Mouse (Mus musculus) embryonic facial prominence, embryonic 14.5 days (tissue): ENCODE data around the gene Adcy5. TPM values are rescaled to one million over a fixed set of nuclear protein-coding genes. Genes with fewer than 3 reads are reported as not detected.
A peak's percentile ranks its signal among the peaks of the same experiment; 100 is the strongest.

Source experiments
- ATAC-seq: fragments of 200-750 bp; cut with Nextera tagmentation; 2 replicates; pipeline ENCODE4 v1.8.0; 2017; ENCODE audit warnings: low read depth, moderate number of reproducible peaks, moderate TSS enrichment
- DNase-seq: peaks from one replicate; pipeline ENCODE4 v3.0.0-alpha.2; 2015; ENCODE audit warnings: low spot score
- H3K27ac ChIP-seq: fragments of 300-500 bp; sonication (generic); replicated peaks from 2 replicates; pipeline ENCODE4 v1.5.1; 2014; ENCODE audit warnings: low read depth, mild to moderate bottlenecking, low read length, moderate library complexity
- H3K27me3 ChIP-seq: fragments of 300-500 bp; sonication (generic); replicated peaks from 2 replicates; pipeline ENCODE4 v1.6.1; 2014; ENCODE audit warnings: low read length; ENCODE audit not compliant: control insufficient read depth, insufficient read depth
- H3K36me3 ChIP-seq: fragments of 300-500 bp; sonication (generic); 2 replicates; pipeline ENCODE4 v1.6.1; 2014; ENCODE audit warnings: low read length, mixed read lengths; ENCODE audit not compliant: control insufficient read depth, insufficient read depth
- H3K4me1 ChIP-seq: fragments of 300-500 bp; sonication (generic); 2 replicates; pipeline ENCODE4 v1.6.1; 2014; ENCODE audit warnings: antibody characterized with exemption, low read length; ENCODE audit not compliant: control insufficient read depth, insufficient read depth
- H3K4me2 ChIP-seq: fragments of 300-500 bp; sonication (generic); 2 replicates; pipeline ENCODE4 v1.6.1; 2014; ENCODE audit warnings: low read depth, mild to moderate bottlenecking, low read length, moderate library complexity, mixed read lengths
- H3K4me3 ChIP-seq: fragments of 300-500 bp; sonication (generic); 2 replicates; pipeline ENCODE4 v1.5.1; 2014; ENCODE audit warnings: low read depth, mild to moderate bottlenecking, low read length
- H3K9ac ChIP-seq: fragments of 300-500 bp; sonication (generic); 2 replicates; pipeline ENCODE4 v1.6.1; 2014; ENCODE audit warnings: low read depth, mild to moderate bottlenecking, low read length, moderate library complexity, mixed read lengths
- H3K9me3 ChIP-seq: fragments of 300-500 bp; sonication (generic); 2 replicates; pipeline ENCODE4 v1.6.1; 2016; ENCODE audit warnings: low read length; ENCODE audit not compliant: control insufficient read depth
- WGBS: fragments of 180-500 bp; shearing (Covaris S2); extraction: QIAGEN DNeasy Blood & Tissue Kit; methylation state at CpG from one replicate; pipeline ENCODE4 v1.1.7; 2014; 5-methylcytosine and 5-hydroxymethylcytosine counted together
- polyA plus RNA-seq: library from polyadenylated mRNA; unstranded; fragments of >200 nt; fragmentation: Nextera tagmentation; extraction: Ambion mirVana; gene quantifications from 2 replicates; pipeline ENCODE4 v1.2.1, GENCODE M21; 2014

The Adcy5 gene
- polyA plus RNA-seq, 1 experiment from 2014 or later = 3.1 TPM

GRCm38 (mm10) chr16:35247364-35247763, 92.7 kb downstream of the Adcy5 start:
- ATAC-seq = no peak
- Histone ChIP-seq H3K27ac (no peak overlapping the region), H3K4me2 (no peak overlapping the region), H3K9ac (no peak overlapping the region), H3K4me3 (no peak overlapping the region), H3K9me3 (no peaks in the 10 kb centered on the region), H3K4me1 (no peaks in the 10 kb centered on the region), H3K36me3 (no peaks in the 10 kb centered on the region), H3K27me3 (no peaks in the 10 kb centered on the region)
- no peak for DNase-seq
- WGBS = 52% methylated on average over 3 of the region's 3 CpGs

GRCm38 (mm10) chr16:35248825-35249224, 94.1 kb downstream of the Adcy5 start:
- 21% methylated on average over 4 of the region's 9 CpGs for WGBS

GRCm38 (mm10) chr16:35249763-35250162, 95.1 kb downstream of the Adcy5 start:
- no peaks in the 10 kb centered on the region for H3K9me3 ChIP-seq
- DNase-seq (no peak), ATAC-seq (no peak)
- H3K36me3 ChIP-seq = no peaks in the 10 kb centered on the region
- H3K4me3 ChIP-seq = no peak overlapping the region
- no peaks in the 10 kb centered on the region for H3K27me3 ChIP-seq
- WGBS = 85% methylated on average over 6 of the region's 6 CpGs
- H3K9ac ChIP-seq = no peak overlapping the region
- no peaks in the 10 kb centered on the region for H3K4me1 ChIP-seq
- no peak overlapping the region for H3K4me2 ChIP-seq
- H3K27ac ChIP-seq = no peak overlapping the region

More at GRCm38 (mm10) chr16:35248825-35249224, 94.1 kb downstream of the Adcy5 start:
- ATAC-seq (peak; percentile 35; the same call in 1 of the 2 replicates), DNase-seq (peak; percentile 75)
- Histone ChIP-seq H3K4me3 (no peak overlapping the region), H3K9me3 (no peaks in the 10 kb centered on the region), H3K36me3 (no peaks in the 10 kb centered on the region), H3K27ac (no peak overlapping the region), H3K4me1 (no peaks in the 10 kb centered on the region), H3K27me3 (no peaks in the 10 kb centered on the region), H3K4me2 (no peak overlapping the region), H3K9ac (no peak overlapping the region)

GRCm38 (mm10) chr16:35251690-35252089, 97.0 kb downstream of the Adcy5 start:
- Histone ChIP-seq H3K9ac (no peak overlapping the region), H3K9me3 (no peaks in the 10 kb centered on the region), H3K36me3 (no peaks in the 10 kb centered on the region), H3K27ac (no peak overlapping the region), H3K4me1 (no peaks in the 10 kb centered on the region), H3K4me3 (no peak overlapping the region), H3K27me3 (no peaks in the 10 kb centered on the region), H3K4me2 (no peak overlapping the region)
- ATAC-seq (no peak), DNase-seq (no peak)
- WGBS = 72% methylated on average over 6 of the region's 6 CpGs

- Histone ChIP-seq H3K27me3 (no peaks in the 10 kb centered on the region), H3K9ac (no peak overlapping the region), H3K27ac (no peak overlapping the region), H3K4me1 (no peaks in the 10 kb centered on the region), H3K4me3 (no peak overlapping the region), H3K4me2 (no peak overlapping the region), H3K9me3 (no peaks in the 10 kb centered on the region), H3K36me3 (no peaks in the 10 kb centered on the region)
- DNase-seq (no peak), ATAC-seq (no peak)
- WGBS = 66% methylated on average over 6 of the region's 6 CpGs
Measured at GRCm38 (mm10) chr16:35252967-35253366, 98.3 kb downstream of the Adcy5 start.

GRCm38 (mm10) chr16:35255981-35256380, 101.3 kb downstream of the Adcy5 start:
- peak; percentile 59 for DNase-seq
- no peak overlapping the region for H3K4me2 ChIP-seq
- H3K27ac ChIP-seq = no peak overlapping the region
- H3K4me3 ChIP-seq = no peak overlapping the region
- 63% methylated on average over 8 of the region's 11 CpGs for WGBS
- H3K4me1 ChIP-seq = no peaks in the 10 kb centered on the region
- no peaks in the 10 kb centered on the region for H3K9me3 ChIP-seq
- peak; percentile 72 for ATAC-seq
- H3K9ac ChIP-seq = no peak overlapping the region
- no peaks in the 10 kb centered on the region for H3K27me3 ChIP-seq
- no peaks in the 10 kb centered on the region for H3K36me3 ChIP-seq

- H3K4me2 ChIP-seq = no peak overlapping the region
- no peaks in the 10 kb centered on the region for H3K36me3 ChIP-seq
- 33% methylated on average over 10 of the region's 10 CpGs for WGBS
- no peaks in the 10 kb centered on the region for H3K9me3 ChIP-seq
- ATAC-seq = peak; percentile 41; the same call in 1 of the 2 replicates
- peak; percentile 91 for DNase-seq
- H3K27ac ChIP-seq = no peak overlapping the region
- H3K9ac ChIP-seq = no peak overlapping the region
- no peaks in the 10 kb centered on the region for H3K27me3 ChIP-seq
- no peak overlapping the region for H3K4me3 ChIP-seq
- H3K4me1 ChIP-seq = no peaks in the 10 kb centered on the region
Measured at GRCm38 (mm10) chr16:35270353-35270934, 115.8 kb downstream of the Adcy5 start.

GRCm38 (mm10) chr16:35270945-35271344, 116.3 kb downstream of the Adcy5 start:
- Histone ChIP-seq H3K9me3 (no peaks in the 10 kb centered on the region), H3K4me2 (no peak overlapping the region), H3K9ac (no peak overlapping the region), H3K27me3 (no peaks in the 10 kb centered on the region), H3K27ac (no peak overlapping the region), H3K4me1 (no peaks in the 10 kb centered on the region), H3K4me3 (no peak overlapping the region), H3K36me3 (no peaks in the 10 kb centered on the region)
- ATAC-seq = no peak
- WGBS = 75% methylated on average over 6 of the region's 6 CpGs
- no peak for DNase-seq

- WGBS = 36% methylated on average over 4 of the region's 4 CpGs
- peak; percentile 19 for DNase-seq
Measured at GRCm38 (mm10) chr16:35271572-35271971, 116.9 kb downstream of the Adcy5 start.

More at GRCm38 (mm10) chr16:35271572-35271971, 116.9 kb downstream of the Adcy5 start:
- Histone ChIP-seq H3K36me3 (no peaks in the 10 kb centered on the region), H3K9me3 (no peaks in the 10 kb centered on the region), H3K27ac (no peak overlapping the region), H3K27me3 (no peaks in the 10 kb centered on the region), H3K4me3 (no peak overlapping the region), H3K4me2 (no peak overlapping the region), H3K9ac (no peak overlapping the region), H3K4me1 (no peaks in the 10 kb centered on the region)
- no peak for ATAC-seq
